Mouse (Mus musculus): ENCODE results near the gene Gm28729.

DNA sequence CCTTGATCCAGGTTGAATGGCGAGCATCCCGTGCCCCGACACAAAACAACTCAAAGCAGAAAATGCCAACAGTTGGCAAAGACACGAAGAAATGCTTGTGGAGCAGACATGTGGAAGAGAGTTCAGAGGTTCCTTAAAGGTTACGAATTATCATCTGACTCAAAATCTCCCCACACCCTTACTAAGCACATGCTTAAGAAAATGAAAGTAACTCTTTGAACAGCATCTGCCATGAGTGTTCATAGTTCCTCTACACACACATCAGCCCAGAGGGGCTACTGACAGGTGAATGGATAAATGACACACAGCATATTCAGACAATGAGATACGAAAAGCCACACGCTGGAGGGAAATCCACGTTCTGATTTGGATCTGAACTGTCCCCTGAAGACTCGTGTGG is 75.5 kb downstream of the Gm28729 start:
- TF ChIP-seq CTCF (IDR thresholded peaks at IDR 0.05; ENCODE audit: low read depth, low read length) = no peak
- no peak for TF ChIP-seq POLR2A (IDR thresholded peaks at IDR 0.05; ENCODE audit: borderline replicate concordance, low read depth, low read length)

Measured in bone marrow macrophage, adult 2 months (primary cell).